ENCODE assay signal across 8 mouse cellular contexts in genomic region chr2:164460745-164461551, GRCm38 (mm10). TPM values are rescaled to one million over a fixed set of nuclear protein-coding genes. Genes with fewer than 3 reads are reported as not detected.
DNase-seq lines count a peak whose midpoint lies in the region; ATAC-seq and TF ChIP-seq lines count a peak whose summit lies in the region.

Gm20458 (plus strand) TSS chr2:164460967.

- WGBS in forebrain, embryonic 11.5 days: under 1% methylated on average over 69 of the region's 79 CpGs
- WGBS in heart, embryonic 16.5 days: under 1% methylated on average over 79 of the region's 79 CpGs
- WGBS in liver, embryonic 15.5 days (ENCODE audit: insufficient replicate concordance): under 1% methylated on average over 79 of the region's 79 CpGs
- WGBS in neural tube, embryonic 12.5 days: under 1% methylated on average over 77 of the region's 79 CpGs

- no peaks in the 10 kb centered on the region for H3K27me3 ChIP-seq in CH12.LX (replicated peaks)
- no peaks in the 10 kb centered on the region for H3K27me3 ChIP-seq in forebrain, embryonic 11.5 days (ENCODE audit: control insufficient read depth, insufficient read depth, low read length)
- no peaks in the 10 kb centered on the region for H3K27me3 ChIP-seq in heart, embryonic 16.5 days (ENCODE audit: control insufficient read depth, insufficient read depth, low read length)
- peaks cover 4% of the 10 kb centered on the region; the same call in 1 of the 2 replicates for H3K27me3 ChIP-seq in liver, embryonic 15.5 days
- no peaks in the 10 kb centered on the region for H3K27me3 ChIP-seq in neural tube, embryonic 12.5 days (replicated peaks)

- peaks cover 2% of the 10 kb centered on the region for H3K9me3 ChIP-seq in CH12.LX (replicated peaks; ENCODE audit: low read length)
- H3K9me3 ChIP-seq in forebrain, embryonic 11.5 days (ENCODE audit: control insufficient read depth, low read length): no peaks in the 10 kb centered on the region
- H3K9me3 ChIP-seq in heart, embryonic 16.5 days (replicated peaks; ENCODE audit: control insufficient read depth, low read length): no peaks in the 10 kb centered on the region
- H3K9me3 ChIP-seq in liver, embryonic 15.5 days (replicated peaks): no peaks in the 10 kb centered on the region
- no peaks in the 10 kb centered on the region for H3K9me3 ChIP-seq in neural tube, embryonic 12.5 days

- H3K4me1 ChIP-seq in CH12.LX (ENCODE audit: control insufficient read depth in 1 of 2, insufficient read depth in 2 of 2): peaks cover 7 to 36% of the 10 kb centered on the region in 2 experiments
- H3K4me1 ChIP-seq in forebrain, embryonic 11.5 days (replicated peaks; ENCODE audit: control insufficient read depth, insufficient read depth, low read length): peaks cover 4% of the 10 kb centered on the region; the same call in 1 of the 2 replicates
- H3K4me1 ChIP-seq in heart, embryonic 16.5 days (ENCODE audit: control insufficient read depth, insufficient read depth, low read length): peaks cover 16% of the 10 kb centered on the region
- H3K4me1 ChIP-seq in liver, embryonic 15.5 days (replicated peaks): peaks cover 29% of the 10 kb centered on the region
- H3K4me1 ChIP-seq in neural tube, embryonic 12.5 days: peaks cover 19% of the 10 kb centered on the region

- dilution Hi-C loops in CH12.LX (cut with MboI; ENCODE audit: extremely low pct_ligation_motif_present, extremely low pct_unique_long_range_greater_than_20kb, low sequenced_read_pairs): no loop called here

- peaks cover 11% of the 10 kb centered on the region for H3K79me2 ChIP-seq in CH12.LX (replicated peaks; ENCODE audit: control insufficient read depth, extremely low read depth, insufficient read depth, poor library complexity, severe bottlenecking)

- peak; percentile 99 for DNase-seq in CH12.LX (ENCODE audit: extremely low read depth)
- peak; percentile 94 for DNase-seq in c-Kit-positive CD71-positive TER-119-negative erythroid progenitor cells, embryonic 14.5 days (ENCODE audit: low read depth)
- peak; percentile 96 for DNase-seq in forebrain, embryonic 11.5 days (ENCODE audit: low spot score)
- DNase-seq in kidney, postnatal 36 days: peak; percentile 96 to 98
- peak; percentile 99 for DNase-seq in telencephalon, adult 2 months (ENCODE audit: low read depth, low spot score)

- TF ChIP-seq POLR2A in CH12.LX (IDR thresholded peaks at IDR 0.05; ENCODE audit: low read depth, low read length): peak; percentile 79

- peak; percentile 98 for ATAC-seq in forebrain, embryonic 11.5 days (replicated peaks; ENCODE audit: low FRiP score)
- ATAC-seq in heart, embryonic 16.5 days (replicated peaks; ENCODE audit: extremely low read depth, insufficient read depth, low FRiP score): peak; percentile 97
- ATAC-seq in liver, embryonic 15.5 days (ENCODE audit: insufficient read depth): peak; percentile 95
- ATAC-seq in neural tube, embryonic 12.5 days (ENCODE audit: low FRiP score, low read depth): peak; percentile 98

- in situ Hi-C loops in CH12.LX (cut with MboI; ENCODE audit: low pct_ligation_motif_present, low pct_unique_long_range_greater_than_20kb, low sequenced_read_pairs): no loop called here

- TF ChIP-seq RAD21 in CH12.LX (IDR thresholded peaks at IDR 0.05; ENCODE audit: low read depth, low read length): peak; percentile 77

- H3K36me3 ChIP-seq in CH12.LX (replicated peaks in 1 of 2; ENCODE audit: control insufficient read depth in 1 of 2, insufficient read depth in 1 of 2, low read length in 1 of 2): peaks cover 27 to 40% of the 10 kb centered on the region in 2 experiments
- no peaks in the 10 kb centered on the region; the same call in 1 of the 2 replicates for H3K36me3 ChIP-seq in forebrain, embryonic 11.5 days (ENCODE audit: control insufficient read depth, insufficient read depth, low read length)
- peaks cover 14% of the 10 kb centered on the region for H3K36me3 ChIP-seq in heart, embryonic 16.5 days (ENCODE audit: control insufficient read depth, insufficient read depth)
- H3K36me3 ChIP-seq in liver, embryonic 15.5 days (replicated peaks): peaks cover 22% of the 10 kb centered on the region
- peaks cover 30% of the 10 kb centered on the region for H3K36me3 ChIP-seq in neural tube, embryonic 12.5 days

- peak; percentile 36 to 91; a peak in 3 of 4 replicates for TF ChIP-seq CTCF in CH12.LX (conservative IDR thresholded peaks at IDR 0.05 in 1 of 2, IDR thresholded peaks at IDR 0.05 in 1 of 2; ENCODE audit: low read depth in 2 of 2, low read length in 2 of 2)

- peak within 1 kb of the TSS; percentile 72 to 93 (median 78) for H3K4me3 ChIP-seq in CH12.LX (replicated peaks in 1 of 3; ENCODE audit: low read depth in 2 of 3, low read length in 2 of 3, poor library complexity in 1 of 3)
- H3K4me3 ChIP-seq in forebrain, embryonic 11.5 days (ENCODE audit: low read depth, low read length): peak within 1 kb of the TSS; percentile 88
- H3K4me3 ChIP-seq in heart, embryonic 16.5 days (ENCODE audit: low read length): peak within 1 kb of the TSS; percentile 93
- H3K4me3 ChIP-seq in liver, embryonic 15.5 days (replicated peaks): peak within 1 kb of the TSS; percentile 89
- H3K4me3 ChIP-seq in neural tube, embryonic 12.5 days: peak within 1 kb of the TSS; percentile 70

- H3K4me2 ChIP-seq in CH12.LX (ENCODE audit: insufficient read depth, low read depth, poor library complexity, severe bottlenecking): peak within 1 kb of the TSS; percentile 81
- peak within 1 kb of the TSS; percentile 75 for H3K4me2 ChIP-seq in forebrain, embryonic 11.5 days (ENCODE audit: low read depth, low read length, severe bottlenecking)
- peak within 1 kb of the TSS; percentile 84 for H3K4me2 ChIP-seq in heart, embryonic 16.5 days (ENCODE audit: low read depth, low read length)
- H3K4me2 ChIP-seq in liver, embryonic 15.5 days: peak within 1 kb of the TSS; percentile 89
- peak within 1 kb of the TSS; percentile 73 for H3K4me2 ChIP-seq in neural tube, embryonic 12.5 days (replicated peaks)

- peak within 1 kb of the TSS; percentile 48 for H3K27ac ChIP-seq in CH12.LX (ENCODE audit: insufficient read depth, low read depth)
- peak within 1 kb of the TSS; percentile 66 for H3K27ac ChIP-seq in forebrain, embryonic 11.5 days (ENCODE audit: low read depth, low read length)
- H3K27ac ChIP-seq in heart, embryonic 16.5 days (ENCODE audit: low read length): peak within 1 kb of the TSS; percentile 90
- H3K27ac ChIP-seq in liver, embryonic 15.5 days (replicated peaks): peak within 1 kb of the TSS; percentile 76
- peak within 1 kb of the TSS; percentile 82 for H3K27ac ChIP-seq in neural tube, embryonic 12.5 days

- peak within 1 kb of the TSS; percentile 81 for H3K9ac ChIP-seq in CH12.LX (ENCODE audit: insufficient read depth, low read depth)
- H3K9ac ChIP-seq in forebrain, embryonic 11.5 days (ENCODE audit: low read length): peak within 1 kb of the TSS; percentile 75
- peak within 1 kb of the TSS; percentile 90 for H3K9ac ChIP-seq in heart, embryonic 16.5 days (ENCODE audit: low read length)
- H3K9ac ChIP-seq in liver, embryonic 15.5 days: peak within 1 kb of the TSS; percentile 80
- H3K9ac ChIP-seq in neural tube, embryonic 12.5 days: peak within 1 kb of the TSS; percentile 68

- TF ChIP-seq EP300 in CH12.LX (IDR thresholded peaks at IDR 0.05; ENCODE audit: low read length): no peak

TF ChIP-seq in CH12.LX, 34 proteins besides CTCF, POLR2A, EP300 and RAD21 (continues in another document):
- no peak for TF ChIP-seq ZC3H11A (IDR thresholded peaks at IDR 0.05; ENCODE audit: low read depth, low read length)
- TF ChIP-seq MAZ (IDR thresholded peaks at IDR 0.05; ENCODE audit: low read depth, low read length): peak; percentile 87; the same call in 1 of the 2 replicates
- peak; percentile 99 for TF ChIP-seq ELF1 (IDR thresholded peaks at IDR 0.05; ENCODE audit: low read depth, low read length)
- peak; percentile 83 for TF ChIP-seq POLR2AphosphoS2 (IDR thresholded peaks at IDR 0.05; ENCODE audit: low read depth, low read length)
- TF ChIP-seq RCOR1 (conservative IDR thresholded peaks at IDR 0.05; ENCODE audit: low read depth, low read length): no peak
- TF ChIP-seq NRF1 (IDR thresholded peaks at IDR 0.05; ENCODE audit: low read depth, low read length): peak; percentile 95
- TF ChIP-seq E2F4 (IDR thresholded peaks at IDR 0.05; ENCODE audit: insufficient replicate concordance, low read depth, low read length): no peak
- TF ChIP-seq NELFE (IDR thresholded peaks at IDR 0.05; ENCODE audit: low read depth, low read length): peak; percentile 66; the same call in 1 of the 2 replicates
- TF ChIP-seq USF1 (IDR thresholded peaks at IDR 0.05; ENCODE audit: low read depth, low read length): no peak
- peak; percentile 76; the same call in 1 of the 2 replicates for TF ChIP-seq MXI1 (IDR thresholded peaks at IDR 0.05; ENCODE audit: low read depth, low read length)
- no peak for TF ChIP-seq CHD1 (IDR thresholded peaks at IDR 0.05; ENCODE audit: low read depth, low read length)
- TF ChIP-seq SIN3A (IDR thresholded peaks at IDR 0.05; ENCODE audit: low read length): peak; percentile 95
- TF ChIP-seq ZNF384 (IDR thresholded peaks at IDR 0.05; ENCODE audit: low read depth, low read length): no peak; the same call in none of the 2 replicates
- TF ChIP-seq MAFK (IDR thresholded peaks at IDR 0.05; ENCODE audit: insufficient replicate concordance, low read length): no peak
- TF ChIP-seq ZMIZ1 (IDR thresholded peaks at IDR 0.05; ENCODE audit: low read depth, low read length): peak; percentile 64; the same call in 1 of the 2 replicates
- TF ChIP-seq HCFC1 (IDR thresholded peaks at IDR 0.05; ENCODE audit: low read depth, low read length): peak; percentile 98
- TF ChIP-seq MYC (IDR thresholded peaks at IDR 0.05; ENCODE audit: low read depth, low read length): 0 out of 2 replicates have a peak, but pooled peaks have one; percentile 76
- peak; percentile 77; the same call in 1 of the 2 replicates for TF ChIP-seq MEF2A (IDR thresholded peaks at IDR 0.05; ENCODE audit: borderline replicate concordance, low read depth, low read length)
- TF ChIP-seq ETS1 (conservative IDR thresholded peaks at IDR 0.05; ENCODE audit: low read depth, low read length): peak; percentile 52
- no peak for TF ChIP-seq ZKSCAN1 (IDR thresholded peaks at IDR 0.05; ENCODE audit: borderline replicate concordance, low read depth, low read length)
- peak; percentile 81; the same call in 1 of the 2 replicates for TF ChIP-seq MAX (IDR thresholded peaks at IDR 0.05; ENCODE audit: low read length)

RNA-seq across cellular contexts. Expression of gene Gm20458, which starts in this region (rescaled TPM):
- total RNA-seq in CH12.LX (2012; rRNA removed) (0.88 and 1.1 TPM in 2 replicates), CH12.LX (2014; rRNA removed) (0.74 TPM in 1 of 2 replicates, not detected in the other)
- 0.31 and 1.2 TPM in 2 replicates for polyA plus RNA-seq in CH12.LX (2012; ENCODE audit: insufficient read length, low read depth)
- polyA plus RNA-seq in forebrain, embryonic 11.5 days (2014; fragmentation: Nextera tagmentation; extraction: Ambion mirVana): 3.2 and 7.3 TPM in 2 replicates
- polyA plus RNA-seq in heart, embryonic 16.5 days (2015; fragmentation: Nextera tagmentation; extraction: Ambion mirVana): 11.6 and 12.1 TPM in 2 replicates
- polyA plus RNA-seq in liver, embryonic 15.5 days (2015; fragmentation: Nextera tagmentation; extraction: Ambion mirVana): 5.0 TPM in 1 of 2 replicates, not detected in the other
- 6.0 and 6.5 TPM in 2 replicates for polyA plus RNA-seq in neural tube, embryonic 12.5 days (2016; fragmentation: Nextera tagmentation; extraction: Ambion mirVana)

Comparison
In these comparisons a context has a peak if more than half of its experiments do, and no peak if none do; other contexts are left out.
1. Peak in every context shown above with its lines: DNase-seq, ATAC-seq, H3K4me3 ChIP-seq and H3K27ac ChIP-seq.